Mouse (Mus musculus) layer of hippocampus, adult 2 months (tissue): ENCODE measurements at regions not wholly inside any gene's neighbourhood (a gene's known extent, or its start where the extent isn't known, plus 50 kb on each side); places are given as distances from the start of the nearest gene placed in this dataset.
"Not testable (repeated sequence)": the region's sequence is repeated elsewhere in the genome, so short reads cannot be mapped to it uniquely, and the experiment has no call there.

Experiments
- DNase-seq, 2 experiments: peaks; one replicate each; pipeline ENCODE4 v3.0.0; 2022; ENCODE audit warnings: low spot score in 2 of 2
- H3K27ac ChIP-seq: fragments of 200-600 bp; 2 replicates; pipeline ENCODE4 v1.8.1; 2022
- H3K4me3 ChIP-seq: fragments of 200-600 bp; 2 replicates; pipeline ENCODE4 v1.8.1; 2022; ENCODE audit warnings: mild to moderate bottlenecking

DNA sequence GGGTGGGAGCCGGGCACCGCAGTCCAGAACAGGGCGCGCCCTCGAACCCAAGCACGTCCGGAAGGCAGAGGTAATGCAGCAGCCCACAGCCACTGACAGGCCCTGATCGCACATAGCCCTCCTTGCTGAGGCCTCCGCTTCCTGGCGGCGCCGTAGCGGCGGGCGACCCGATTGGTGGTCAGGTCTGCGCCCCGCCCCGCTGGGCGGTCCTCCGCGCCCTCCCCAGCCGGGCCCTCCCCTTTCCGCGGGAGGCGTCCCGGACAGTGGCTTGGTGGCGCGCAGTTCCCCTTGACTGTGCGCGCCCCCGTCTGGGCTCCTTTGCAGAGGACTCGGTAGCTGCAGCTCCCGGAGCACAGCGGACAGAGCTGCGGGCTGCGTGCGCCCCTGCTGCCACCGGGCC is 375.5 kb upstream of the Asap2 start:
- H3K4me3 ChIP-seq, H3K27ac ChIP-seq: not testable (repeated sequence)
- DNase-seq: peak; percentile 46 to 71
